Mouse (Mus musculus): ENCODE data around the gene Gpnmb. TPM values are rescaled to one million over a fixed set of nuclear protein-coding genes. Genes with fewer than 3 reads are reported as not detected.

Gene Gpnmb
- polyA plus RNA-seq, 1 experiment from 2014 or later: 0.21 TPM

DNA sequence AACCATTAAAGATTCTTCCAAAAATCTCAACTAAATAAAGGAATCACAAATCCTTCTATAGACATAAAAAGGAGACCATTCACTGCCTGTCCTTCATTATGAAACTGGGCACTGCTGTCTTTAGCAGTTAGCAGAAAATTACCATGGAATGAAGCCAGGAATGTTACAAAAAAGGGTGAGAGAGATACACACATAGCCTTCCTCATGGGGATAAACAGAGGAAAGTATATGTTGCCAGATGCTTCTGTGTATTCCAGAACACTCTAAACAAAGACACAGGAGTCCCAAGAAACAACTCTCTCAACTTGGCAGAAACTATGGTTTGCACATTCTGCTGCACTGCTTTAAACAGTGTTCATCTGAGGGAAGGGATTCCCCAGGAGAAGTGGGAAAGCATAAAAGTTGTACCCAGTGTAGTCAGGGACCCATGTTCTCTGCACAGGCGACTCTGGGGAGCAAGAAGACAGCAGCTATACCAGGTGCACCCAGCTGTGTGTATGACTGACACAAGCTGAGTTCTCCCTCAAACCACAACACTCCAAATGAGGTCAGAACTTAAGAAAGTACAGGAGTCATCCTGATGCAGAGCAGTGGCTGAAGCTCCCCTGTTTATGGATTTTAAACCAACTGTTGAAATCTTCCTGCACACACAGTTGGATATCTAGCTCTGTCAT lies 83.3 kb downstream of the Gpnmb start:
- no peak overlapping the region for H3K27ac ChIP-seq (ENCODE audit: low read depth, low read length)
- WGBS: 83% methylated on average over 1 of the region's 1 CpGs
- no peak for ATAC-seq (ENCODE audit: low read depth)

GRCm38 (mm10) chr6:49120370-49120769 lies 84.0 kb downstream of the Gpnmb start:
- Histone ChIP-seq H3K9ac (replicated peaks; ENCODE audit: low read depth, low read length) (no peak overlapping the region), H3K27me3 (ENCODE audit: control insufficient read depth, insufficient read depth, low read length) (no peaks in the 10 kb centered on the region), H3K36me3 (ENCODE audit: control insufficient read depth, insufficient read depth, low read length) (no peaks in the 10 kb centered on the region), H3K9me3 (ENCODE audit: control insufficient read depth, low read length) (no peaks in the 10 kb centered on the region), H3K4me2 (ENCODE audit: low read depth, low read length) (no peak overlapping the region), H3K27ac (ENCODE audit: low read depth, low read length) (no peak overlapping the region), H3K4me3 (ENCODE audit: low read depth, low read length) (no peak overlapping the region), H3K4me1 (ENCODE audit: control insufficient read depth, insufficient read depth, low read length) (0 out of 2 replicates have a peak, but pooled peaks cover 4% of the 10 kb centered on the region)
- no peak for ATAC-seq (ENCODE audit: low read depth)
- 96% methylated on average over 3 of the region's 3 CpGs for WGBS

More for the DNA sequence above, 83.3 kb downstream of the Gpnmb start:
- Histone ChIP-seq H3K27me3 (ENCODE audit: control insufficient read depth, insufficient read depth, low read length) (no peaks in the 10 kb centered on the region), H3K4me1 (ENCODE audit: control insufficient read depth, insufficient read depth, low read length) (0 out of 2 replicates have a peak, but pooled peaks cover 4% of the 10 kb centered on the region), H3K4me2 (ENCODE audit: low read depth, low read length) (no peak overlapping the region), H3K4me3 (ENCODE audit: low read depth, low read length) (no peak overlapping the region), H3K9me3 (ENCODE audit: control insufficient read depth, low read length) (no peaks in the 10 kb centered on the region), H3K9ac (replicated peaks; ENCODE audit: low read depth, low read length) (no peak overlapping the region), H3K36me3 (ENCODE audit: control insufficient read depth, insufficient read depth, low read length) (no peaks in the 10 kb centered on the region)

Other genes with a start within 250 kb of the Gpnmb start
- 16.7 and 26.9 TPM in 2 replicates for gene Tmem176a, start 195.6 kb upstream of the Gpnmb start, polyA plus RNA-seq (2014; fragmentation: Nextera tagmentation; extraction: Ambion mirVana)
- gene Tmem176b, start 195.1 kb upstream of the Gpnmb start, polyA plus RNA-seq (2014; fragmentation: Nextera tagmentation; extraction: Ambion mirVana): 88.1 and 135 TPM in 2 replicates
- gene Aoc1, start 163.7 kb upstream of the Gpnmb start, polyA plus RNA-seq (2014; fragmentation: Nextera tagmentation; extraction: Ambion mirVana): not detected in 2 replicates
- gene 1600015I10Rik, start 106.7 kb upstream of the Gpnmb start, polyA plus RNA-seq (2014; fragmentation: Nextera tagmentation; extraction: Ambion mirVana): not detected in 2 replicates
- gene Doxl2, start 61.6 kb upstream of the Gpnmb start, polyA plus RNA-seq (2014; fragmentation: Nextera tagmentation; extraction: Ambion mirVana): not detected in 2 replicates
- not detected in 2 replicates for gene Svs1, start 49.7 kb upstream of the Gpnmb start, polyA plus RNA-seq (2014; fragmentation: Nextera tagmentation; extraction: Ambion mirVana)
- gene Malsu1, start 37.2 kb downstream of the Gpnmb start, polyA plus RNA-seq (2014; fragmentation: Nextera tagmentation; extraction: Ambion mirVana): 62.8 and 71.1 TPM in 2 replicates
- 26.9 and 34.7 TPM in 2 replicates for gene Igf2bp3, start 178.4 kb downstream of the Gpnmb start, polyA plus RNA-seq (2014; fragmentation: Nextera tagmentation; extraction: Ambion mirVana)
- 50.6 and 64.2 TPM in 2 replicates for gene Tra2a, start 227.5 kb downstream of the Gpnmb start, polyA plus RNA-seq (2014; fragmentation: Nextera tagmentation; extraction: Ambion mirVana)